Mouse (Mus musculus): ENCODE measurements around the gene Nfam1. TPM values are rescaled to one million over a fixed set of nuclear protein-coding genes. Genes with fewer than 3 reads are reported as not detected.

The Nfam1 gene
- total and polyA plus RNA-seq, 3 experiments: 0.04 to 0.81 (median 0.20) TPM

DNA sequence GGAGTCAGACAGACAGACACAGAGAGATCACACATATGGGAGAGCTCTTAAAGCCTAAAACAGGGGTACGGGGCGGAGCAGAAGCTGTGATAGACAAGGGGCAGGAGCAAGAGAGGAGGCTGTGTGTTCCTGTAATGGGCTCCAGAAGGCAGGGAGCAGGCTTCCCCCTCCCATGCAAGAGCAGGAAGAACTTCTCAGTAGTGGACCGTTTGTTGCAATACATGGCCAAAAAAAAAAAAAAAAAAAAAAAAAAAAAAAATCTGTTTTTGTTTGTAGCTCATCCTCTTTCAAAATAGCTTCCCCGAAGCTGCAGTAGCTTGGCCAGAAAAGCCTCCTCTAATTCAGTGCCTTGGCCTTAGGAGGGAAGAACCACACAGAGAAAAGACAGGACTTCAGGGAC is 2.2 kb downstream of the Nfam1 start:
- peak; percentile 69 for TF ChIP-seq ZNF384 (IDR thresholded peaks at IDR 0.05; ENCODE audit: low read depth, low read length)
- no peak for TF ChIP-seq MAZ (IDR thresholded peaks at IDR 0.05; ENCODE audit: low read depth, low read length)
- Histone ChIP-seq H3K4me1 (ENCODE audit: control insufficient read depth in 1 of 2, insufficient read depth in 2 of 2) (peaks cover 9 to 55% of the 10 kb centered on the region in 2 experiments; a peak in 3 of 4 replicates), H3K27ac (ENCODE audit: insufficient read depth, low read depth) (no peak overlapping the region), H3K36me3 (replicated peaks in 1 of 2; ENCODE audit: control insufficient read depth in 1 of 2, insufficient read depth in 1 of 2, low read length in 1 of 2) (no peaks in the 10 kb centered on the region), H3K79me2 (replicated peaks; ENCODE audit: control insufficient read depth, extremely low read depth, insufficient read depth, poor library complexity, severe bottlenecking) (no peaks in the 10 kb centered on the region), H3K4me3 (replicated peaks in 1 of 3; ENCODE audit: low read depth in 2 of 3, low read length in 2 of 3, poor library complexity in 1 of 3) (no peak overlapping the region), H3K9ac (ENCODE audit: insufficient read depth, low read depth) (no peak overlapping the region), H3K9me3 (replicated peaks; ENCODE audit: low read length) (no peaks in the 10 kb centered on the region), H3K27me3 (replicated peaks) (no peaks in the 10 kb centered on the region), H3K4me2 (ENCODE audit: insufficient read depth, low read depth, poor library complexity, severe bottlenecking) (no peak overlapping the region)
- dilution Hi-C loops (cut with MboI; ENCODE audit: extremely low pct_ligation_motif_present, extremely low pct_unique_long_range_greater_than_20kb, low sequenced_read_pairs): no loop called here
- DNase-seq (ENCODE audit: extremely low read depth): no peak
- in situ Hi-C loops (cut with MboI; ENCODE audit: low pct_ligation_motif_present, low pct_unique_long_range_greater_than_20kb, low sequenced_read_pairs): no loop called here

DNA sequence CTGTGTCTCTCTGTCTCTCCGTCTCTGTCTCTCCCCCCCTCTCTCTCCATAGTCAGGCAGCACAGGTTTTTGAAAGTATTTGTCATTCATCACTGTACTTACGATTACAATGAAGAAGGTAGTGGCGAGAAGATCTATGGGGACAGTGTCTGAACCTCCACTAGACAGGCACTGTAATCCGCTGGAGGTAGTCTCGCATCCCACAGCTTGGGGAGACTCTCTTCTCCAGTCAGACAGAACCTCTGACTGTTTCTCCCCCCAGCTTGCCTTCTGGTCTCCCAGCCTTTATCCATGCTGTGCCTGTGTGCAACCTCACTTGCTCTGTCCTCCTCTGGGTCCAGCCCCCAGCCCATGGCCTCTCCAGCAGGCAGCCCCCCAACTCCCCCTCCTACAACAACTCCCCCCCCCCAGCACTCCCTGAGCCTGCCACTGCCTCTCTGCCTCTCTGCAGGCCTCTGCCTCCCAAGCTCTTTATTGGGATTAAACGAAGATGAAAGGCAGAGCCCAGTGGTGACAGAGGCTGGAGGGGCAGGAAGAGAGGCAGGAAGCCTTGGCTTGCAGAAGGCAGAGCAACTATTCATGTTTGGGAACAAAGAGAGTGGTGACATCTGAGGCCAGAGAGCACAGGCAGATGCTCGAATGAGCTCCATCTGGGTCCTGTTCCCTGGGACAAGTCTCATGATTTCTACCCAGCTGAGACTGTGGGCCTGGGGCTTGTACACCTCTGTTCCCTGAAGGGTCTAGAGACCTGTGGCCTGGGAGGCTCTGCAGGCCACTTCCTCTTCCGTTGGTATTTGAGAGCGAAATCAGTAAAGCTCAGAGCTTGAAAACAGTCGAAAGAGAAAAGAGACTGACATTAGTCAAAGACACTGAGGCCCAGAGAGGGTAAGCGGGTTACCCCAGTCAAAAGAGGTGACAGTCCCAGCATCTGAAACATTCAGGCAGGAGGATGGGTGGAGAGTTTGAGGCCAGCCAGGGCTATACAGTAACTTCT is 3.1 kb downstream of the Nfam1 start:
- H3K9me3 ChIP-seq (replicated peaks; ENCODE audit: low read length): no peaks in the 10 kb centered on the region
- DNase-seq (ENCODE audit: extremely low read depth): peak; percentile 36
- no peak overlapping the region for H3K4me2 ChIP-seq (ENCODE audit: insufficient read depth, low read depth, poor library complexity, severe bottlenecking)
- no peak overlapping the region for H3K9ac ChIP-seq (ENCODE audit: insufficient read depth, low read depth)
- H3K27me3 ChIP-seq (replicated peaks): no peaks in the 10 kb centered on the region
- H3K79me2 ChIP-seq (replicated peaks; ENCODE audit: control insufficient read depth, extremely low read depth, insufficient read depth, poor library complexity, severe bottlenecking): no peaks in the 10 kb centered on the region
- no peak overlapping the region for H3K4me3 ChIP-seq (replicated peaks in 1 of 3; ENCODE audit: low read depth in 2 of 3, low read length in 2 of 3, poor library complexity in 1 of 3)
- peaks cover 5 to 48% of the 10 kb centered on the region in 2 experiments; a peak in 3 of 4 replicates for H3K4me1 ChIP-seq (ENCODE audit: control insufficient read depth in 1 of 2, insufficient read depth in 2 of 2)
- dilution Hi-C loops (cut with MboI; ENCODE audit: extremely low pct_ligation_motif_present, extremely low pct_unique_long_range_greater_than_20kb, low sequenced_read_pairs) (no loop called here), in situ Hi-C loops (cut with MboI; ENCODE audit: low pct_ligation_motif_present, low pct_unique_long_range_greater_than_20kb, low sequenced_read_pairs) (loop anchor here (5.0 kb wide), 1 partner anchor 38 kb away; no protein-coding TSS in a partner anchor)
- peak; percentile 48; the same call in 1 of the 2 replicates for TF ChIP-seq ELF1 (IDR thresholded peaks at IDR 0.05; ENCODE audit: low read depth, low read length)
- TF ChIP-seq MAX (IDR thresholded peaks at IDR 0.05; ENCODE audit: low read length): no peak
- TF ChIP-seq POLR2A (IDR thresholded peaks at IDR 0.05; ENCODE audit: low read depth, low read length): 0 out of 2 replicates have a peak, but pooled peaks have one; percentile 26
- no peaks in the 10 kb centered on the region for H3K36me3 ChIP-seq (replicated peaks in 1 of 2; ENCODE audit: control insufficient read depth in 1 of 2, insufficient read depth in 1 of 2, low read length in 1 of 2)
- no peak overlapping the region for H3K27ac ChIP-seq (ENCODE audit: insufficient read depth, low read depth)

DNA sequence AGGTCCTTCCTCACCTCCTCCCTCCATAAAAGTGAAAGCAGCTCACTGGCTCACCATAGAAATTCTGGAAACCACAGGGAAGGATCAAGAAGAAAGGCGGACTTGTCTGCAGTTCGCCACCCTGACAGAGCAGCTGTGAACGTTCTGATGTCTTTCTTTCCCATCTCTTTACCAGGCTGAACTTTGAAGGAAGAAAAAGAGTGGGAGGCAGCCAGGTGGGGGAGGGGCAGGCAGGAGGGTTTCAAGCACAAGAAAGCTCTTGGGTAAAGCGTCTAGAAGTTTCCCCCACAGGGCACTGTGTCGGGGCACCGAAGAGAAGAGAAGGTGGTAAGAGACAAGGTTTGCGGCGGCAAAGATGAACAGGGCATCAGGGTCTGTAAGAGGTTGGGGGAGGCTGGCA is 7.0 kb downstream of the Nfam1 start:
- Histone ChIP-seq H3K27ac (ENCODE audit: insufficient read depth, low read depth) (no peak overlapping the region), H3K4me3 (replicated peaks in 1 of 3; ENCODE audit: low read depth in 2 of 3, low read length in 2 of 3, poor library complexity in 1 of 3) (no peak overlapping the region), H3K36me3 (replicated peaks in 1 of 2; ENCODE audit: control insufficient read depth in 1 of 2, insufficient read depth in 1 of 2, low read length in 1 of 2) (no peaks in the 10 kb centered on the region), H3K4me1 (ENCODE audit: control insufficient read depth in 1 of 2, insufficient read depth in 2 of 2) (peaks cover 5 to 34% of the 10 kb centered on the region in 2 experiments; a peak in 3 of 4 replicates), H3K9me3 (replicated peaks; ENCODE audit: low read length) (no peaks in the 10 kb centered on the region), H3K79me2 (replicated peaks; ENCODE audit: control insufficient read depth, extremely low read depth, insufficient read depth, poor library complexity, severe bottlenecking) (no peaks in the 10 kb centered on the region), H3K4me2 (ENCODE audit: insufficient read depth, low read depth, poor library complexity, severe bottlenecking) (no peak overlapping the region), H3K9ac (ENCODE audit: insufficient read depth, low read depth) (no peak overlapping the region), H3K27me3 (replicated peaks) (no peaks in the 10 kb centered on the region)
- no peak for DNase-seq (ENCODE audit: extremely low read depth)
- dilution Hi-C loops (cut with MboI; ENCODE audit: extremely low pct_ligation_motif_present, extremely low pct_unique_long_range_greater_than_20kb, low sequenced_read_pairs) (no loop called here), in situ Hi-C loops (cut with MboI; ENCODE audit: low pct_ligation_motif_present, low pct_unique_long_range_greater_than_20kb, low sequenced_read_pairs) (loop anchor here (5.0 kb wide), 1 partner anchor 34 kb away; no protein-coding TSS in a partner anchor)
- TF ChIP-seq IRF4 (IDR thresholded peaks at IDR 0.05; ENCODE audit: low read depth, low read length) (no peak), E2F4 (IDR thresholded peaks at IDR 0.05; ENCODE audit: insufficient replicate concordance, low read depth, low read length) (no peak), ELF1 (IDR thresholded peaks at IDR 0.05; ENCODE audit: low read depth, low read length) (no peak), ZNF384 (IDR thresholded peaks at IDR 0.05; ENCODE audit: low read depth, low read length) (no peak), MAZ (IDR thresholded peaks at IDR 0.05; ENCODE audit: low read depth, low read length) (no peak), NRF1 (IDR thresholded peaks at IDR 0.05; ENCODE audit: low read depth, low read length) (no peak), NELFE (IDR thresholded peaks at IDR 0.05; ENCODE audit: low read depth, low read length) (no peak), POLR2AphosphoS2 (IDR thresholded peaks at IDR 0.05; ENCODE audit: low read depth, low read length) (no peak), ZC3H11A (IDR thresholded peaks at IDR 0.05; ENCODE audit: low read depth, low read length) (no peak), ETS1 (conservative IDR thresholded peaks at IDR 0.05; ENCODE audit: low read depth, low read length) (no peak), CHD1 (IDR thresholded peaks at IDR 0.05; ENCODE audit: low read depth, low read length) (no peak), JUND (conservative IDR thresholded peaks at IDR 0.05; ENCODE audit: low read depth, low read length) (no peak), MAX (IDR thresholded peaks at IDR 0.05; ENCODE audit: low read length) (no peak), POLR2A (IDR thresholded peaks at IDR 0.05; ENCODE audit: low read depth, low read length) (no peak)
